Mouse (Mus musculus) spleen, adult 2 months (tissue): ENCODE results near the gene Mrpl27.

Source experiments
- CTCF ChIP-seq: fragments of 200-500 bp; IDR thresholded peaks from 2 replicates; pipeline ENCODE4 v1.5.1; 2011; ENCODE audit warnings: mild to moderate bottlenecking, inconsistent platforms; ENCODE audit not compliant: insufficient read depth, insufficient read length, insufficient replicate concordance; ENCODE audit errors: extremely low read depth
- POLR2A ChIP-seq: fragments of 200-500 bp; IDR thresholded peaks from 2 replicates; pipeline ENCODE4 v1.6.1; 2011; ENCODE audit warnings: low read depth, low read length, inconsistent platforms

GRCm38 (mm10) chr11:94644461-94645219 lies 8.9 kb upstream of the Mrpl27 start:
- no peak for TF ChIP-seq CTCF
- TF ChIP-seq POLR2A, result no peak
